Mouse (Mus musculus) layer of hippocampus, adult 8-10 months (tissue): ENCODE measurements around the gene Hspb8. TPM values are rescaled to one million over a fixed set of nuclear protein-coding genes. Genes with fewer than 3 reads are reported as not detected.
"Not testable (repeated sequence)": the region's sequence is repeated elsewhere in the genome, so short reads cannot be mapped to it uniquely, and the experiment has no call there.

Experiments used
- DNase-seq, 2 experiments: peaks; one replicate each; pipeline ENCODE4 v3.0.0; 2022; ENCODE audit warnings: low spot score in 2 of 2
- total RNA-seq, 4 experiments: library from RNA; stranded (reverse); gene quantifications; 2 replicates each; pipeline ENCODE4 v1.2.4; 2022

Hspb8 gene
- total RNA-seq, 4 experiments from 2014 or later: 12.6 to 18.6 (median 14.5) TPM

GRCm38 (mm10) chr5:116396104-116396503, 26.6 kb downstream of the Hspb8 start:
- DNase-seq: no peak

- no peak for DNase-seq
Observed at GRCm38 (mm10) chr5:116392603-116393002, 30.1 kb downstream of the Hspb8 start.

- peak; percentile 26 to 40 for DNase-seq
Observed at GRCm38 (mm10) chr5:116389856-116390542, 32.7 kb downstream of the Hspb8 start.

GRCm38 (mm10) chr5:116389321-116389720, 33.3 kb downstream of the Hspb8 start:
- DNase-seq: no peak

- DNase-seq: no peak
Observed at GRCm38 (mm10) chr5:116387302-116387935, 35.2 kb downstream of the Hspb8 start.

- peak; percentile 30 to 59 for DNase-seq
Observed at GRCm38 (mm10) chr5:116386020-116386419, 36.6 kb downstream of the Hspb8 start.

- DNase-seq: not testable (repeated sequence)
Observed at GRCm38 (mm10) chr5:116382646-116383045, 40.0 kb downstream of the Hspb8 start.

- DNase-seq: no peak
Observed at GRCm38 (mm10) chr5:116381726-116382125, 40.9 kb downstream of the Hspb8 start.

GRCm38 (mm10) chr5:116381217-116381616, 41.4 kb downstream of the Hspb8 start:
- no peak for DNase-seq

- no peak for DNase-seq
Observed at GRCm38 (mm10) chr5:116380384-116380783, 42.3 kb downstream of the Hspb8 start.

- no peak for DNase-seq
Observed at GRCm38 (mm10) chr5:116378872-116379271, 43.8 kb downstream of the Hspb8 start.

- no peak for DNase-seq
Observed at GRCm38 (mm10) chr5:116367923-116368322, 54.7 kb downstream of the Hspb8 start.

GRCm38 (mm10) chr5:116366889-116367682, 55.6 kb downstream of the Hspb8 start:
- DNase-seq: no peak

- no peak for DNase-seq
Observed at GRCm38 (mm10) chr5:116361342-116361741, 61.3 kb downstream of the Hspb8 start.

- DNase-seq: no peak
Observed at GRCm38 (mm10) chr5:116360751-116361150, 61.9 kb downstream of the Hspb8 start.

Other genes with a start within 250 kb of the Hspb8 start
- under 1 TPM; 0.14 to 0.52 (median 0.38) TPM for gene Ccdc60, start 133.9 kb downstream of the Hspb8 start, total RNA-seq
- gene Srrm4, start 169.0 kb upstream of the Hspb8 start, total RNA-seq: 10 to 100 TPM; 24.5 to 35.9 (median 29.7) TPM